In genomic region chr10:108389927-108390287, GRCm38 (mm10) we compare ENCODE assay signal across 9 mouse cellular contexts. TPM values are rescaled to one million over a fixed set of nuclear protein-coding genes. Genes with fewer than 3 reads are reported as not detected.
DNase-seq lines count a peak whose midpoint lies in the region; ATAC-seq and TF ChIP-seq lines count a peak whose summit lies in the region.
"Had no signal": no experiment of that assay in that cellular context is flagged by ENCODE, and none has a peak within 500 bp of the region (broad histone marks: within the 10 kb centered on the region; RNA-seq: fewer than 3 reads in every experiment).

No protein-coding gene starts in this region.

- H3K4me2 ChIP-seq in forebrain, embryonic 12.5 days, result no peak overlapping the region
- H3K4me2 ChIP-seq in forebrain, postnatal 0 days (ENCODE audit: low read depth), result no peak overlapping the region
- H3K4me2 ChIP-seq in hindbrain, embryonic 12.5 days (replicated peaks), result no peak overlapping the region

- peaks cover 25% of the 10 kb centered on the region for H3K4me1 ChIP-seq in forebrain, embryonic 12.5 days
- H3K4me1 ChIP-seq in forebrain, postnatal 0 days (ENCODE audit: insufficient read depth), result no peaks in the 10 kb centered on the region
- H3K4me1 ChIP-seq in hindbrain, embryonic 12.5 days, result peaks cover 23% of the 10 kb centered on the region

- no peak overlapping the region for H3K27ac ChIP-seq in forebrain, embryonic 12.5 days
- no peak overlapping the region for H3K27ac ChIP-seq in forebrain, postnatal 0 days (ENCODE audit: low read depth, low read length)
- no peak overlapping the region for H3K27ac ChIP-seq in hindbrain, embryonic 12.5 days
- H3K27ac ChIP-seq: left cerebral cortex, adult 2 months had no signal

- no peaks in the 10 kb centered on the region for H3K36me3 ChIP-seq in forebrain, embryonic 12.5 days (replicated peaks)
- H3K36me3 ChIP-seq in forebrain, postnatal 0 days (ENCODE audit: insufficient read depth), result no peaks in the 10 kb centered on the region
- H3K36me3 ChIP-seq in hindbrain, embryonic 12.5 days, result no peaks in the 10 kb centered on the region

- H3K27me3 ChIP-seq in forebrain, embryonic 12.5 days, result no peaks in the 10 kb centered on the region
- no peaks in the 10 kb centered on the region for H3K27me3 ChIP-seq in forebrain, postnatal 0 days (ENCODE audit: insufficient read depth, low read length)
- no peaks in the 10 kb centered on the region for H3K27me3 ChIP-seq in hindbrain, embryonic 12.5 days

- H3K9ac ChIP-seq in forebrain, embryonic 12.5 days, result no peak overlapping the region
- no peak overlapping the region for H3K9ac ChIP-seq in forebrain, postnatal 0 days
- H3K9ac ChIP-seq in hindbrain, embryonic 12.5 days, result no peak overlapping the region

- no peak overlapping the region for H3K4me3 ChIP-seq in forebrain, embryonic 12.5 days (replicated peaks)
- H3K4me3 ChIP-seq in forebrain, postnatal 0 days (ENCODE audit: low read depth, low read length), result no peak overlapping the region
- no peak overlapping the region for H3K4me3 ChIP-seq in hindbrain, embryonic 12.5 days
- H3K4me3 ChIP-seq: left cerebral cortex, adult 2 months had no signal

- DNase-seq in forebrain, postnatal 0 days, result no peak
- peak; percentile 35 for DNase-seq in MN1 (ENCODE audit: low spot score)
- peak; percentile 46 to 71 for DNase-seq in lung, postnatal 4 days
- DNase-seq in right cerebral cortex, postnatal 14 days, result no peak
- no peak for DNase-seq in layer of hippocampus, postnatal 14 days (ENCODE audit: low spot score in 2 of 2)

- peak; percentile 28; the same call in 1 of the 2 replicates for ATAC-seq in forebrain, embryonic 12.5 days (ENCODE audit: low FRiP score)
- ATAC-seq in forebrain, postnatal 0 days, result no peak
- peak; percentile 46; the same call in 1 of the 2 replicates for ATAC-seq in hindbrain, embryonic 12.5 days (ENCODE audit: low FRiP score)
- ATAC-seq in megakaryocyte-erythroid progenitor cell, adult 5-6 weeks (replicated peaks; ENCODE audit: low FRiP score, low TSS enrichment, poor library complexity, severe bottlenecking), result no peak

- WGBS in forebrain, embryonic 12.5 days, result 8% methylated on average over 4 of the region's 4 CpGs
- WGBS in forebrain, postnatal 0 days, result 13% methylated on average over 4 of the region's 4 CpGs
- 28% methylated on average over 4 of the region's 4 CpGs for WGBS in hindbrain, embryonic 12.5 days

- no peak for TF ChIP-seq CTCF in forebrain, postnatal 0 days (IDR thresholded peaks at IDR 0.05; ENCODE audit: low read depth)

- no peaks in the 10 kb centered on the region for H3K9me3 ChIP-seq in forebrain, embryonic 12.5 days
- H3K9me3 ChIP-seq in forebrain, postnatal 0 days (ENCODE audit: low read length), result no peaks in the 10 kb centered on the region
- no peaks in the 10 kb centered on the region for H3K9me3 ChIP-seq in hindbrain, embryonic 12.5 days (replicated peaks)

RNA-seq across cellular contexts. Expression of gene Pawr, which starts 58.0 kb away (rescaled TPM):
- 13.3 and 13.4 TPM in 2 replicates for polyA plus RNA-seq in forebrain, embryonic 12.5 days (2016; fragmentation: Nextera tagmentation; extraction: Ambion mirVana)
- total RNA-seq in forebrain, postnatal 0 days (2014; rRNA removed), result 2.7 and 5.0 TPM in 2 replicates
- polyA plus RNA-seq in forebrain, postnatal 0 days (2015; fragmentation: Nextera tagmentation; extraction: Ambion mirVana), result 2.2 and 3.0 TPM in 2 replicates
- polyA plus RNA-seq in hindbrain, embryonic 12.5 days (2016; fragmentation: Nextera tagmentation; extraction: Ambion mirVana), result 9.4 and 10.6 TPM in 2 replicates
- total RNA-seq in layer of hippocampus, postnatal 14 days (2021), result 1 to 10 TPM; 2.4 to 3.5 TPM
- total RNA-seq in megakaryocyte-erythroid progenitor cell, adult 5-6 weeks (2014; fragmentation: Nextera tagmentation), result not detected in 2 replicates
- total RNA-seq in megakaryocyte-erythroid progenitor cell, adult 5-6 weeks (2017), result not detected in 2 replicates

Comparison
In these comparisons a context has a peak if more than half of its experiments do, and no peak if none do; other contexts are left out.
1. ATAC-seq: peak in forebrain, embryonic 12.5 days (single experiment) and hindbrain, embryonic 12.5 days (single experiment); none in forebrain, postnatal 0 days (single experiment) and megakaryocyte-erythroid progenitor cell, adult 5-6 weeks (single experiment).
2. DNase-seq: peak in MN1 (single experiment) and lung, postnatal 4 days (2 of 2); none in forebrain, postnatal 0 days (single experiment), right cerebral cortex, postnatal 14 days (single experiment) and layer of hippocampus, postnatal 14 days (0 of 2).